Mouse (Mus musculus) heart, adult 2 months (tissue): ENCODE data around the gene Grik2.

Source experiments
- CTCF ChIP-seq: fragments of 200-600 bp; IDR thresholded peaks from 2 replicates; pipeline ENCODE4 v1.8.1; 2022; ENCODE audit warnings: antibody characterized with exemption, mild to moderate bottlenecking, moderate library complexity
- EP300 ChIP-seq: fragments of 200-500 bp; IDR thresholded peaks from 2 replicates; pipeline ENCODE4 v1.6.1; 2011; ENCODE audit warnings: low read depth, low read length, control low read depth; ENCODE audit not compliant: insufficient read depth

DNA sequence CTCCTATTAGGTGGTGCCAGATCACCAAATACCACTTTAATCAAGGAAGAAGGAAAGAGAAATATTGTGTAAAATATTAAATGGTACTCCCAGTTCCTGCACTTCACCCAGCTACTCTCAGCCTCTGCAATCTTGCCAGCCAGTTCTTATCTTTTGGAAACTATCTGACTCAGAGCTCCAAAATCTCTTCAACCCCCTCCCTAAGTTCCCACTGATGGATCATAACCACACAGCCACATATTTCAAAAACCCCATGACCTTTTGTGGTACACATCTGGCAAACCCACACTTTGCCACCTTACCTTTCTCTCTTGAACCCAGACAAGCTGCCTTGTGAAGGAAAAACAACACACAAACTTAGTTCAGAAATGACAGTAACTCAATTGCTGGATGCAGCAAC is 738.2 kb downstream of the Grik2 start:
- TF ChIP-seq CTCF, result no peak
- no peak for TF ChIP-seq EP300
